In the genomic region with DNA sequence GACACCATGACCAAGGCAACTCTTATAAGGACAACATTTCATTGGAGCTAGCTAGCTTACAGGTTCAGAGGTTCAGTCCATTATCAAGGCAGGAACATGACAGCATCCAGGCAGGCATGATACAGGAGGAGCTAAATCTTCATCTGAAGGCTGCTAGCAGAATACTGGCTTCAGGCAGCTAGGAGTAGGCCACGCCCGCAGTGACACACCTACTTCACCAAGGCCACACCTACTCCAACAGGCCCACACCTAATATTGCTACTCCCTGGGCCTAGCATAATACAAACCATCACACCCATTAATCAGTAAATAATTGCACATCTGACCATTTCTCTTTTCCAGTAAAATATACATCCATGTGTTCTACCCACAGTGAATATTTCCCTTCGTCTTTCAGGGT, we compare ENCODE assay signal across 22 mouse cellular contexts. TPM values are rescaled to one million over a fixed set of nuclear protein-coding genes. Genes with fewer than 3 reads are reported as not detected.
A peak's percentile ranks its signal among the peaks of the same experiment; 100 is the strongest.
DNase-seq lines count a peak whose midpoint lies in the region; ATAC-seq lines count a peak whose summit lies in the region.
"Had no signal": no experiment of that assay in that cellular context is flagged by ENCODE, and none has a peak within 500 bp of the region (broad histone marks: within the 10 kb centered on the region; RNA-seq: fewer than 3 reads in every experiment).

No protein-coding gene starts in this region.

- no peak overlapping the region for H3K4me3 ChIP-seq in liver, embryonic 15.5 days (replicated peaks)
- H3K4me3 ChIP-seq: embryonic facial prominence, embryonic 15.5 days; forebrain, embryonic 12.5 days; heart, embryonic 10.5 days; midbrain, embryonic 10.5 days; neural tube, embryonic 12.5 days had no signal

- peaks cover 28% of the 10 kb centered on the region for H3K4me1 ChIP-seq in liver, embryonic 15.5 days (replicated peaks)
- H3K4me1 ChIP-seq: embryonic facial prominence, embryonic 15.5 days; forebrain, embryonic 12.5 days; heart, embryonic 10.5 days; midbrain, embryonic 10.5 days; neural tube, embryonic 12.5 days had no signal

- H3K27me3 ChIP-seq in liver, embryonic 15.5 days = no peaks in the 10 kb centered on the region
- H3K27me3 ChIP-seq: embryonic facial prominence, embryonic 15.5 days; forebrain, embryonic 12.5 days; neural tube, embryonic 12.5 days had no signal

- no peak overlapping the region for H3K9ac ChIP-seq in liver, embryonic 15.5 days
- H3K9ac ChIP-seq: embryonic facial prominence, embryonic 15.5 days; forebrain, embryonic 12.5 days; neural tube, embryonic 12.5 days had no signal

- H3K36me3 ChIP-seq in liver, embryonic 15.5 days (replicated peaks) = peaks cover 77% of the 10 kb centered on the region

- ATAC-seq in erythroid progenitor cell, adult 5-6 weeks (replicated peaks; ENCODE audit: low FRiP score, poor library complexity, severe bottlenecking) = peak; percentile 100
- peak; percentile 84 for ATAC-seq in liver, embryonic 15.5 days (ENCODE audit: insufficient read depth)
- ATAC-seq in monocyte, adult 5-6 weeks (replicated peaks; ENCODE audit: insufficient number of reproducible peaks, low FRiP score, low TSS enrichment, poor library complexity, severe bottlenecking) = no peak
- ATAC-seq: hindbrain, embryonic 16.5 days had no signal

- no peaks in the 10 kb centered on the region for H3K9me3 ChIP-seq in liver, embryonic 15.5 days (replicated peaks)
- H3K9me3 ChIP-seq: embryonic facial prominence, embryonic 15.5 days; forebrain, embryonic 12.5 days; heart, embryonic 10.5 days; midbrain, embryonic 10.5 days; neural tube, embryonic 12.5 days had no signal

- H3K27ac ChIP-seq in liver, embryonic 15.5 days (replicated peaks) = peak overlapping the region; percentile 57
- H3K27ac ChIP-seq: embryonic facial prominence, embryonic 15.5 days; forebrain, embryonic 12.5 days; heart, embryonic 10.5 days; midbrain, embryonic 10.5 days; neural tube, embryonic 12.5 days had no signal

- H3K4me2 ChIP-seq in liver, embryonic 15.5 days = no peak overlapping the region
- H3K4me2 ChIP-seq: embryonic facial prominence, embryonic 15.5 days; forebrain, embryonic 12.5 days; neural tube, embryonic 12.5 days had no signal

- WGBS in liver, embryonic 15.5 days (ENCODE audit: insufficient replicate concordance) = 58% methylated on average over 3 of the region's 3 CpGs

- DNase-seq in lung, postnatal 36 days = peak; percentile 13
- DNase-seq in lung, adult 18-20 months = no peak
- DNase-seq in adrenal gland, postnatal 4 days (ENCODE audit: low spot score in 2 of 2) = no peak
- no peak for DNase-seq in frontal cortex, postnatal 25 days (ENCODE audit: low spot score in 2 of 2)
- DNase-seq: adrenal gland, adult 8-10 months; B cell, adult 2 months; cerebellum, adult 9-11 months; heart, postnatal 14 days; kidney, adult 8-10 months; kidney, postnatal 36 days; layer of hippocampus, adult 9-11 months; lung, postnatal 10 days; thymus, postnatal 14 days had no signal

RNA-seq across cellular contexts. Expression of a gene that starts 8.7 kb away (rescaled TPM):
- 49.4 and 54.1 TPM in 2 replicates for total RNA-seq in erythroid progenitor cell, adult 5-6 weeks (2015; ENCODE audit: low replicate concordance)
- 25.8 and 41.2 TPM in 2 replicates for total RNA-seq in erythroid progenitor cell, adult 5-6 weeks (2017; ENCODE audit: low replicate concordance)
- polyA plus RNA-seq in liver, embryonic 15.5 days (2015; fragmentation: Nextera tagmentation; extraction: Ambion mirVana) = 4.1 and 4.7 TPM in 2 replicates
- total RNA-seq in monocyte, adult 5-6 weeks (2017) = 26.0 to 44.7 TPM (median 28.6 TPM) in 3 replicates
- 10 to 100 TPM; 60.6 to 67.6 TPM for total RNA-seq in adrenal gland, postnatal 4 days (2021)

RNA-seq across cellular contexts. Expression of a gene that starts 21.2 kb away (rescaled TPM):
- not detected in 2 replicates for total RNA-seq in erythroid progenitor cell, adult 5-6 weeks (2015; ENCODE audit: low replicate concordance)
- total RNA-seq in erythroid progenitor cell, adult 5-6 weeks (2017; ENCODE audit: low replicate concordance) = not detected in 2 replicates
- polyA plus RNA-seq in liver, embryonic 15.5 days (2015; fragmentation: Nextera tagmentation; extraction: Ambion mirVana) = 0.07 TPM in 2 replicates
- total RNA-seq in monocyte, adult 5-6 weeks (2017) = not detected in 3 replicates
- 10 to 100 TPM in 1 of 2 experiments, 1 to 10 TPM in 1; 6.2 to 11.1 TPM for total RNA-seq in adrenal gland, postnatal 4 days (2021)
- polyA plus RNA-seq: heart, embryonic 10.5 days had no signal

RNA-seq across cellular contexts. Expression of a gene that starts 21.9 kb away (rescaled TPM):
- 5.0 and 5.4 TPM in 2 replicates for total RNA-seq in erythroid progenitor cell, adult 5-6 weeks (2015; ENCODE audit: low replicate concordance)
- total RNA-seq in erythroid progenitor cell, adult 5-6 weeks (2017; ENCODE audit: low replicate concordance) = 59.6 and 60.0 TPM in 2 replicates
- 27.6 and 30.9 TPM in 2 replicates for polyA plus RNA-seq in liver, embryonic 15.5 days (2015; fragmentation: Nextera tagmentation; extraction: Ambion mirVana)
- total RNA-seq in monocyte, adult 5-6 weeks (2017) = 118 to 132 TPM (median 119 TPM) in 3 replicates
- total RNA-seq in adrenal gland, postnatal 4 days (2021) = 100 to 1,000 TPM; 118 TPM

RNA-seq across cellular contexts. Expression of a gene that starts 31.8 kb away (rescaled TPM):
- 4.3 and 9.6 TPM in 2 replicates for total RNA-seq in erythroid progenitor cell, adult 5-6 weeks (2015; ENCODE audit: low replicate concordance)
- total RNA-seq in erythroid progenitor cell, adult 5-6 weeks (2017; ENCODE audit: low replicate concordance) = 0.68 and 9.4 TPM in 2 replicates
- 1.7 and 2.4 TPM in 2 replicates for polyA plus RNA-seq in liver, embryonic 15.5 days (2015; fragmentation: Nextera tagmentation; extraction: Ambion mirVana)
- 5.5 to 20.2 TPM (median 8.3 TPM) in 3 replicates for total RNA-seq in monocyte, adult 5-6 weeks (2017)
- total RNA-seq in adrenal gland, postnatal 4 days (2021) = 1 to 10 TPM; 7.3 to 8.0 TPM

RNA-seq across cellular contexts. Expression of a gene that starts 50.0 kb away (rescaled TPM):
- 3.6 and 10.9 TPM in 2 replicates for total RNA-seq in erythroid progenitor cell, adult 5-6 weeks (2015; ENCODE audit: low replicate concordance)
- total RNA-seq in erythroid progenitor cell, adult 5-6 weeks (2017; ENCODE audit: low replicate concordance) = not detected in 2 replicates
- 1.3 TPM in 2 replicates for polyA plus RNA-seq in liver, embryonic 15.5 days (2015; fragmentation: Nextera tagmentation; extraction: Ambion mirVana)
- 3.1 to 8.7 TPM (median 3.6 TPM) in 3 replicates for total RNA-seq in monocyte, adult 5-6 weeks (2017)
- total RNA-seq in adrenal gland, postnatal 4 days (2021) = 1 to 10 TPM in 1 of 2 experiments, under 1 TPM in 1; 0.84 to 1.0 TPM
